Mouse (Mus musculus) small intestine, adult 2 months (tissue): ENCODE data around the gene Gm45837.

Experiments
- CTCF ChIP-seq: fragments of 200-500 bp; IDR thresholded peaks from 2 replicates; pipeline ENCODE4 v1.5.1; 2012; ENCODE audit warnings: low read depth, mild to moderate bottlenecking, control low read depth, inconsistent platforms, low read length, moderate library complexity, mixed read lengths; ENCODE audit not compliant: insufficient replicate concordance, insufficient read length; ENCODE audit errors: extremely low read depth
- POLR2A ChIP-seq: fragments of 200-500 bp; IDR thresholded peaks from 2 replicates; pipeline ENCODE4 v1.6.1; 2012; ENCODE audit warnings: low read depth, mild to moderate bottlenecking, control low read depth, inconsistent platforms, low read length, moderate library complexity

DNA sequence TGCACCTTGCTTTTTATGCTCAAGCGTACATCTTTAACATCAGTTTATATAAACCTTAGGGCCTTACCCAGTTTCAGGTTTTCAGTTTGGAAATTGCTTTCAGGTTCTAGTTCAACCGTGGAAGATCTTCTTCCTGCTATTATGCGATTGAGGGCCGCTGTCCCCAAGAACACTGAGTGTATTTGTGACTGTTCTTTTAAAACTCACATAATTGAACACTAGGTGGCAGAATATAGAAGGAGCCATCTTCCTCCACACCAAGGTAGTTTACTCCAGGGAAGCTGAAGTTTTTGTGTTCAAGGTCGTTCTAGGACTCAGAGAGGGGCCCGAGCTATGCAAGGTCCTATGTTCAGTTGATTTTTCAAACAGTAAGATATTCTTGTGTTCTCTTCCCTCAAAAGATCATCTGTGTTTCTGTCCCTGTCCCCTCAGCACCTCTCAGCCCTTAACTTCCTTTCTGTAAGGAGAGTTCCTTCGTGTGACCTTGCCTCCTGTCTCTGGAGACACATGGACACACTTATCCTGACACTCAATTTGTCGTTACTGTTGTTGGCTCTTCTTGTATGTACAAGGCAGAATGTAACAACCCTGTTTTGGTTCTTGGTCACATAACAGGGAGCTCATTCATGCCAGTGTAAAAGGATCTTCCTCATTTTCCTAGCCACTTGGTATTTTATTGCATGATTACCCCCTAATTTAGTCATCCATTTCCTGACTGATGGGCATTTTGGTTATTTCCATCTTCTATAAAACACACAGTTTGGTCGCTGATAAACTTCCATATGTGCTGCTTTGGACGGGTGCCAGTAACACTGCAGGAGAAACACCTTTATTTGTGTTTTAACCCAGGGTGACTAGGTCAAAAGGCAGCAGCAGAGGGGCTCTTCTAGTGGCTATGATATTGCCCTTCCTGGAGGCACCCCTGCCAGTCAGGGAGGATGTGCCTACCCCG lies 42.5 kb upstream of the Gm45837 start:
- TF ChIP-seq CTCF, result no peak
- no peak for TF ChIP-seq POLR2A
